Mouse (Mus musculus) neural tube, embryonic 11.5 days (tissue): Measurements from ENCODE around the gene Rbfox3. TPM values are rescaled to one million over a fixed set of nuclear protein-coding genes. Genes with fewer than 3 reads are reported as not detected.

ENCODE experiments used
- ATAC-seq: fragments of 200-750 bp; cut with Nextera tagmentation; 2 replicates; pipeline ENCODE4 v1.8.0; 2017; ENCODE audit warnings: moderate number of reproducible peaks, mild to moderate bottlenecking, moderate TSS enrichment, moderate library complexity; ENCODE audit not compliant: insufficient read depth, low FRiP score, low TSS enrichment
- DNase-seq: peaks from one replicate; pipeline ENCODE4 v3.0.0-alpha.2; 2015; ENCODE audit warnings: low spot score
- H3K27ac ChIP-seq: fragments of 300-500 bp; sonication (generic); 2 replicates; pipeline ENCODE4 v1.5.1; 2014; ENCODE audit warnings: low read depth, mild to moderate bottlenecking, low read length
- H3K27me3 ChIP-seq: fragments of 300-500 bp; sonication (generic); 2 replicates; pipeline ENCODE4 v1.6.1; 2014; ENCODE audit warnings: mild to moderate bottlenecking, low read length, mixed read lengths; ENCODE audit not compliant: control insufficient read depth, insufficient read depth
- H3K36me3 ChIP-seq: fragments of 300-500 bp; sonication (generic); 2 replicates; pipeline ENCODE4 v1.6.1; 2014; ENCODE audit warnings: mild to moderate bottlenecking, low read length, moderate library complexity, mixed read lengths; ENCODE audit not compliant: control insufficient read depth, insufficient read depth
- H3K4me1 ChIP-seq: fragments of 300-500 bp; sonication (generic); 2 replicates; pipeline ENCODE4 v1.6.1; 2014; ENCODE audit warnings: low read length, mixed read lengths; ENCODE audit not compliant: control insufficient read depth, insufficient read depth
- H3K4me2 ChIP-seq: fragments of 300-500 bp; sonication (generic); 2 replicates; pipeline ENCODE4 v1.6.1; 2014; ENCODE audit warnings: low read depth, mild to moderate bottlenecking, moderate library complexity
- H3K4me3 ChIP-seq: fragments of 300-500 bp; sonication (generic); 2 replicates; pipeline ENCODE4 v1.5.1; 2014; ENCODE audit warnings: low read depth, low read length
- H3K9ac ChIP-seq: fragments of 300-500 bp; sonication (generic); 2 replicates; pipeline ENCODE4 v1.6.1; 2014; ENCODE audit warnings: mild to moderate bottlenecking, low read length
- H3K9me3 ChIP-seq: fragments of 300-500 bp; sonication (generic); 2 replicates; pipeline ENCODE4 v1.6.1; 2016; ENCODE audit warnings: low read length; ENCODE audit not compliant: control insufficient read depth
- WGBS: fragments of 180-500 bp; shearing (Covaris S2); extraction: QIAGEN DNeasy Blood & Tissue Kit; methylation state at CpG from one replicate; pipeline ENCODE4 v1.1.7; 2014; 5-methylcytosine and 5-hydroxymethylcytosine counted together
- polyA plus RNA-seq: library from polyadenylated mRNA; unstranded; fragments of >200 nt; fragmentation: Nextera tagmentation; extraction: Ambion mirVana; gene quantifications from 2 replicates; pipeline ENCODE4 v1.2.1, GENCODE M21; 2014

The Rbfox3 gene
- polyA plus RNA-seq, 1 experiment from 2014 or later: 16.2 TPM

DNA sequence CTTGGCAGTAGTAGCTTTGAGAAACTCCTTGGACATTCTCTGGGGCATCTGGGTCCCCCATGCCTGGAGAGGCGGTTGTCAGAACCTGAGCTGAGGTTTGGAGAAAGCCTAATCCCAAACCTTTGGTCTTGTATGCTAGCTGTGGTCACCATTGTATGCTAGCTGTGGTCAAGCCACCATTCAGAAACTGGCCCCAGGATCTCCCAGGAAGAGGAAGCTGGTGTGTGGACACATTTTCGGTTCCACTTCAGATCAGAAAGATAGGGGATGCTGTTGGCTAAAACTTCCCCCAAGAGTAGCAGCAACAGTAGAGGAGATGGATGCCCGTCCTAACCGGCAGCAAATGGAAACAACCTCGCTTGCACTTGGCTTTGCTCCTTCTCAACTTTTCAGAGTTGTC, 337.0 kb downstream of the Rbfox3 start:
- H3K36me3 ChIP-seq: no peaks in the 10 kb centered on the region
- H3K4me1 ChIP-seq: no peaks in the 10 kb centered on the region
- no peak overlapping the region for H3K4me3 ChIP-seq
- H3K27me3 ChIP-seq: peaks cover 32% of the 10 kb centered on the region
- WGBS: 87% methylated on average over 5 of the region's 5 CpGs
- no peak overlapping the region for H3K4me2 ChIP-seq
- ATAC-seq (no peak), DNase-seq (no peak)
- no peak overlapping the region for H3K9ac ChIP-seq
- H3K27ac ChIP-seq: no peak overlapping the region
- no peaks in the 10 kb centered on the region for H3K9me3 ChIP-seq

DNA sequence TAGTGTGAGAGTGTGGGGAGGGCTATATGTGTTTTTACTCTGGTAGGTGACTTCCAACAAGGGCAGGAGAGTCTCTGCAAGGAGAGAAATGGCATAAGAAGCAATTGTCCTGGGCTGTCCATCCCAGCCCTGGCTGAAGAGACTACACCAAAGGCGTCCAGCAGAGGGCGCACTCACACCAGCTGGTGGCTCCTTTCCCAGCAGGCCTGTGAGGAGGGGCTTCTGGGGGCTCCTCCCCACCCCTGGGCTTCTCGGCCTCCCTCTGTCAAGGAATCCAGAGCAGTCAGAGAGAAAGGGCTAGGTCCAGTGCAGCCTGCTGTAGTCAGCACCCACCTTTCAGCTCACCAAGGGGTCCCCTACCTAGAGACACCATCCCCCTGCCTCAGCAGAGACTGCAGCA, 337.8 kb downstream of the Rbfox3 start:
- DNase-seq (peak; percentile 79), ATAC-seq (no peak)
- no peak overlapping the region for H3K9ac ChIP-seq
- WGBS: 0% methylated on average over 3 of the region's 3 CpGs
- H3K27ac ChIP-seq: no peak overlapping the region
- peaks cover 41% of the 10 kb centered on the region for H3K27me3 ChIP-seq
- H3K4me3 ChIP-seq: no peak overlapping the region
- no peak overlapping the region for H3K4me2 ChIP-seq
- peaks cover 3% of the 10 kb centered on the region; the same call in 1 of the 2 replicates for H3K4me1 ChIP-seq
- H3K36me3 ChIP-seq: no peaks in the 10 kb centered on the region
- H3K9me3 ChIP-seq: no peaks in the 10 kb centered on the region

DNA sequence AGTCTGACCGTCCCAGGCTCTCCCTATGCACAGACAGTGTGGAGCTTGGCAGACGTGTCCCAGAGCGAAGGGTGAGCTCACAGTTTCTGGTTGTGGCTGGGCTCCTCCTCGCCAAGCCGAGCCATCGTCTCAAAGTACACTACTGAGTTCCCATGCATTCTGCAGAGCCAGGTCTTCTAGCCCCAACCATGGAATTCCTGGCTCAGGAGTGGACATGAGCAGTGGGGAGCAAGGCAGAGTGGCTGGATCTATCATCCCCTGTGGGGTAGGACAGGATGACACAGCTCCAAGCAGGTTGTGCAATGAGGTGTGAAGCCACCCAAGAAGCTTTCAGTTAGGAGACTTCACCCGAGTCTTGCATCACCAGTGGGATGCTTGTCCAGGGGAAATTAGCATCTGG, 338.4 kb downstream of the Rbfox3 start:
- H3K4me3 ChIP-seq: no peak overlapping the region
- H3K27ac ChIP-seq: no peak overlapping the region
- H3K4me1 ChIP-seq: peaks cover 3% of the 10 kb centered on the region; the same call in 1 of the 2 replicates
- WGBS: 75% methylated on average over 7 of the region's 7 CpGs
- H3K9me3 ChIP-seq: no peaks in the 10 kb centered on the region
- no peaks in the 10 kb centered on the region for H3K36me3 ChIP-seq
- no peak overlapping the region for H3K4me2 ChIP-seq
- ATAC-seq (no peak), DNase-seq (no peak)
- no peak overlapping the region for H3K9ac ChIP-seq
- H3K27me3 ChIP-seq: peaks cover 46% of the 10 kb centered on the region

DNA sequence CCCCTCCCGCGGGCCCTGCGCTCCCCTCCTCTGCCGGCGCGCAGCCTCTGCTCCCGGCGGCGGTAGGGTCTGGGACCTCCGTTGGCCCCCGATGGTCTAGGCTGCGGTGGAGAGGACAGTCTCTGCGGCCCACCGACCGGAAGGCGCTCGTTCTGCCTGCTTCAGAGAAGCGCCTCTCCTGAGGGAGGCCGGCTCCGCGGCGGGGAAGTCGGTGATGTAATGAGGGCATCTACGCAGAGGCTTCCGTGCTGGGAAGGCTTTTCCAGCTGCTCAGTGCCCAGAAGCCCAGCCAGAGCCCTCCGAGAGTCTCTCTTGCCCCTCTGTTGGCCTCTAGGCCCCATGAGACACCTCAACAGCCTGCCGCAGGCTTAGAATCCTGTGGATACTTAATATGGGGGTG, 341.2 kb downstream of the Rbfox3 start:
- ATAC-seq (no peak), DNase-seq (no peak)
- H3K4me2 ChIP-seq: peak overlapping the region; percentile 30
- no peak overlapping the region for H3K27ac ChIP-seq
- peak overlapping the region; percentile 25 for H3K4me3 ChIP-seq
- H3K9me3 ChIP-seq: no peaks in the 10 kb centered on the region
- H3K27me3 ChIP-seq: peaks cover 55% of the 10 kb centered on the region
- H3K4me1 ChIP-seq: peaks cover 3% of the 10 kb centered on the region; the same call in 1 of the 2 replicates
- 3% methylated on average over 27 of the region's 27 CpGs for WGBS
- no peaks in the 10 kb centered on the region for H3K36me3 ChIP-seq
- H3K9ac ChIP-seq: 0 out of 2 replicates have a peak overlapping the region, but pooled peaks have one; percentile 10

DNA sequence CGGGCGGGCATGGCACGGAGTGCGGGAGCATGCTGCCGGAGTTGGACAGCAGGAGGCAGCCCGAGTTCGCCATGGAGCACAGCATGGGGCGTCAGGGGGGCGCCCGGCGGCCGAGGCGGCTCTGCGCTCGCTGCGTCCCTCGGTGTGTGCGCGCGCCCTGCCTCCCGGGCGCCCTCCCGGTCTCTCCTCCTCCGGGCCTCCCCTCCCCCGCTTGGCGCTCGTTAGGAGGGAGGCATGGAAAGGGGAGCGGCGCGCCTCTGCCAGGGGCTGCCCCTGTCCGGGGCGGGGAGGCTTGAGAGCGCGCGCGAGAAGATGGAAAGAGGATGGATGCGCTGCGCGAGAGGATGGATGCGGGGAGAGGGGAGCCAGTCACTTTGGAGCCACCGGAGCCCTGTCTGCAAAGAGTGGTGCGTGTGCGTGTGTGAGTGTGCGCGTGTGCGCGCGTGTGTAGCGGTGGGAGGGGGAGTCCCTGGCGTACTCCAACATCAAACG, 341.8 kb downstream of the Rbfox3 start:
- H3K27me3 ChIP-seq: peaks cover 55% of the 10 kb centered on the region
- H3K9ac ChIP-seq: no peak overlapping the region
- WGBS: under 1% methylated on average over 37 of the region's 51 CpGs
- ATAC-seq: no peak
- peak overlapping the region; percentile 25 for H3K4me3 ChIP-seq
- no peaks in the 10 kb centered on the region for H3K36me3 ChIP-seq
- H3K4me1 ChIP-seq: peaks cover 3% of the 10 kb centered on the region; the same call in 1 of the 2 replicates
- DNase-seq: peak; percentile 25
- peak overlapping the region; percentile 30 for H3K4me2 ChIP-seq
- H3K27ac ChIP-seq: no peak overlapping the region
- H3K9me3 ChIP-seq: no peaks in the 10 kb centered on the region

DNA sequence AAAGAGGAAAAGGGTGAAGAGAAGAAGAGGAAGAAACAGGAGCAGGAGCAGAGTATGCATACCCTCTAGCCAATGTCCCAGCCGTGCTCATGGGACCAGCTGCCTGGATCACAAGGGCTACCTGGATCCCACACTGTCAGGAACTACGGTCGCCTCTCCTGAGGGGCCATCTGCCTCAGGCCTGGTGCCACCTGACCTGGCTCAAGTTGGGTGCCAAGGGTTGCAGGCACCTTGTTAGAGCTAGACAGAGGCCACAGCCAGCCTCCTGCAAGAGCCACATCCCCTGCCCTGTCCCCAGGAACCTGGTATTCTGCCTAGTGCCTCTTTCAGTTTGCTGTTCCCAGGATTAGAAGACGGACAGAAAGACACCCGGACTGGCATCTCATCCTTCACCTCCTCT, 347.5 kb downstream of the Rbfox3 start:
- no peak overlapping the region for H3K4me2 ChIP-seq
- peaks cover 17% of the 10 kb centered on the region for H3K27me3 ChIP-seq
- H3K36me3 ChIP-seq: no peaks in the 10 kb centered on the region
- 78% methylated on average over 5 of the region's 5 CpGs for WGBS
- no peaks in the 10 kb centered on the region for H3K9me3 ChIP-seq
- H3K27ac ChIP-seq: no peak overlapping the region
- DNase-seq (no peak), ATAC-seq (no peak)
- 0 out of 2 replicates have a peak, but pooled peaks cover 3% of the 10 kb centered on the region for H3K4me1 ChIP-seq
- H3K9ac ChIP-seq: no peak overlapping the region
- no peak overlapping the region for H3K4me3 ChIP-seq

DNA sequence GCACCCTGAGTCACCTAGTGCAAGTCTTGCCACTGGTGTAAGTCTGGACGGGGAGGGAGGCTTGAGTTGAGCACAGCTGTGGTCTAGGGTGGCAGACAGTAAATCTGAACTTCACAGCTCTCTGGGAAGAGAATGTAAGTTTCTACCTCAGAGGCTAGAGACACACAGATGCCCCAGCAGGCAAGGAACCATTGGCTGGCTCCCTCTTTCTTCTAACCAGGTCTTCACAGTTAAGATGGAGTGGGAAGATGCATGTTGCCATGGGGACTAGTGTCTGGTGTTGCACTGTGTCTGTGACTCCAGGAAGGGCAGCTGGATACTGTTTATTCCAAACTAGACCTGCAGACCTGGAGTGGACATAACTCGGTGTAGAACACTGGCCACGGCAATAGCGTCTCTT, 348.6 kb downstream of the Rbfox3 start:
- Histone ChIP-seq H3K4me2 (no peak overlapping the region), H3K36me3 (no peaks in the 10 kb centered on the region), H3K27me3 (peaks cover 7% of the 10 kb centered on the region), H3K4me1 (no peaks in the 10 kb centered on the region), H3K9ac (no peak overlapping the region), H3K4me3 (no peak overlapping the region), H3K27ac (no peak overlapping the region), H3K9me3 (no peaks in the 10 kb centered on the region)
- ATAC-seq: no peak
- 82% methylated on average over 4 of the region's 4 CpGs for WGBS
- DNase-seq: no peak

DNA sequence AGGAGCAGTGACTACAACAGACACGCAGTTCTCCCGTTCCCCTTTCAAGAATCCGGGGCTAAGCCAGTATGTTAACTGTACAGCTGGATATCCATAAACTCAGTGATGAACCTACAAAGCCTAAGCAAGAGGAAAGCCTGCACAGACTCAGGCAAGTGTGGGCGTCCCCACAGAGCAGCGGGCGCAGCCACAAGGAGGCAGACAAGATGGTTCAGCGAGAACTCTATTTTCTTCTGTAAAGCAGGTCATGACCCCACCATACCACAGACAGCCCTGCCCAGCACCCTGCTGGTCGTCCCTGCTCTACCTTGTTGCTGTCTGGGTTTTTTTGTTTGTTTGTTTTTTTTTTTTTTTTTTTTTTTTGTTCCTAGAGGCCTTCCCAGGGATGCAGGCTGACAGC, 353.2 kb downstream of the Rbfox3 start:
- ATAC-seq (no peak), DNase-seq (no peak)
- 66% methylated on average over 8 of the region's 8 CpGs for WGBS
- no peak overlapping the region for H3K4me2 ChIP-seq
- no peaks in the 10 kb centered on the region for H3K4me1 ChIP-seq
- no peak overlapping the region for H3K9ac ChIP-seq
- H3K9me3 ChIP-seq: no peaks in the 10 kb centered on the region
- H3K27me3 ChIP-seq: no peaks in the 10 kb centered on the region
- H3K36me3 ChIP-seq: no peaks in the 10 kb centered on the region
- no peak overlapping the region for H3K4me3 ChIP-seq
- H3K27ac ChIP-seq: no peak overlapping the region

DNA sequence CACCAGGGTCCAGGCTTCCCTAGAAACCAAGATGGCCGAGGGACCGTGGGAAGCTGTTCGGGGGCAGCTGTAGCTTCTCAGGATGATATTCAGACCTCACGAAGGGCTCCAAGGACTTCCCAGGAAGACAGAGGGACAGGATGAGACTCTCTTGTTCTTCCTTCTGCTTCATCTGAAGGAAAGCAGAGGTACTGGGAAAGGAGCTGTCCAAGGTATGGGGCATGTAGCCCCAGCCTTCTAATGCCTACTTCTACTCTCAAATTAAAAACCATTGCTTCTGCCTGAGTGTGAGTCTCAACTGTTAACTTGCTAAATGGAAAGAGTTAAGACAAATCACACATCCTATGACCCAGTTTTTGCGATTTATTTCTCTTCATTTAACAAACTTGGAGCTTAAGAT, 355.8 kb downstream of the Rbfox3 start:
- H3K4me1 ChIP-seq: peaks cover 9% of the 10 kb centered on the region
- H3K9ac ChIP-seq: no peak overlapping the region
- DNase-seq (no peak), ATAC-seq (no peak)
- no peak overlapping the region for H3K27ac ChIP-seq
- no peak overlapping the region for H3K4me2 ChIP-seq
- H3K9me3 ChIP-seq: no peaks in the 10 kb centered on the region
- no peaks in the 10 kb centered on the region; the same call in 1 of the 2 replicates for H3K27me3 ChIP-seq
- H3K4me3 ChIP-seq: no peak overlapping the region
- 59% methylated on average over 5 of the region's 5 CpGs for WGBS
- H3K36me3 ChIP-seq: no peaks in the 10 kb centered on the region
